Mouse (Mus musculus) right cerebral cortex, postnatal 14 days (tissue): ENCODE data around the gene Epc2.

Experiments used
- DNase-seq: peaks from one replicate; pipeline ENCODE4 v3.0.0; 2022

The Epc2 gene

GRCm38 (mm10) chr2:49450931-49451636 lies at the start of gene Epc2:
Epc2 (plus strand) TSS chr2:49451486.
- peak; percentile 86 for DNase-seq

- no peak for DNase-seq
Measured at GRCm38 (mm10) chr2:49405954-49406353, 45.3 kb upstream of the Epc2 start.

- DNase-seq: no peak
Measured at GRCm38 (mm10) chr2:49411685-49412084, 39.6 kb upstream of the Epc2 start.

DNA sequence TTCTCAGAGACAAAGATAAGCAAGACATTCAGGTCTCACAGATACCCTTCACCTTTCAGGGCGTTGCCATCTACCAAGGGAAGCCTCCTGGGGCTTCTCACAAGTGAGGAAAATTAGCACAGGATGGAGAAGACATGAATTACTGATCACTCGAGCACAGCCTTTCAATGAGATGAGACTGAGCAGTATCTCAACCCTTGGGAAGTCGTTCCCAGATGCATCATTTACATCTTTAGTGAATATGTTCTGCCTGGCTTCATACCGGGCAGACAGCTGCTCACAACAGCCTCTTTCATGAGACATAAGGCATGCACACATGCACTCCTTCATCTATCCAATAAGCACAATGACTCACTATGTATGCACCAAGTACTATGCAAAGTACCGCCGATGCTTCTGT lies 38.7 kb upstream of the Epc2 start:
- DNase-seq: no peak

DNA sequence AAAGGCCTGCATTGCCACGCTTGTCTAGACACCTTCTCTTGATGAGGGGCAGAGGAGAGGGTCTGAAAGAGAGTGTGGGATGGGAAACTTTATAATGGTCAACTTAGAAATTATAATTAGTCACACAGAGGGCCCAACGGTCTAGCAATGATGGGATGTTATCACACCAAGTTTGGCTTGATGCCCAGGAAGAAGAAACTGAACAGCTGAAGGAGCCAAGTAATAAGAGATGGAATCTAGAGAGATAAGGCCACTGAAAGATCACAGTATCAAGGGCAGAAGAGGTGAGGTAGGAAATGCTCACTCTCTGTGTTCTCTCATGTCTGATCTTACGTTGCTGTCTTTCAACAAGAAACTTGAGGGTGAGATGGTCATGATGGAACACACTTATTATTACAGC lies 35.4 kb upstream of the Epc2 start:
- no peak for DNase-seq

GRCm38 (mm10) chr2:49417018-49417604 lies 34.2 kb upstream of the Epc2 start:
- no peak for DNase-seq

- DNase-seq: no peak
Measured at GRCm38 (mm10) chr2:49420396-49420795, 30.9 kb upstream of the Epc2 start.

- no peak for DNase-seq
Measured at GRCm38 (mm10) chr2:49423857-49424256, 27.4 kb upstream of the Epc2 start.

DNA sequence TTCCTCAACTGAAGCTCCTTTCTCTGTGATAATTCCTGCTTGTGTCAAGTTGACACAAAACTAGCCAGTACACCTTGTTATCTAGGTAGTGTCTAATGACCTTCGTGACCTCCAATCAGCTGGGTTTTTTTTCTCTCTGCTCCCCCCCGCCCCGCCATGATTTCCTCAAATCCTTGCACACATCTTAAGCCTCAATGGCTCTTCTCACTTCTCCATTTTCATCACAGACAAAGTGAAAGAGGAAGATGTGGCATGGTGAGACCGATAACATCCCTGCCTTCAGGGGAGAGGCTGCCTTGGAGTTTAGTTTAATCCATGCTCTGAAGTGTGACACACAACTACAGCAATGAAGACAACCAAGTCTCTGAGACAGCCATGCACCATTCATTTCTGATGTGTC lies 26.5 kb upstream of the Epc2 start:
- no peak for DNase-seq

GRCm38 (mm10) chr2:49426175-49426574 lies 25.1 kb upstream of the Epc2 start:
- DNase-seq: no peak

- DNase-seq: no peak
Measured at GRCm38 (mm10) chr2:49431015-49431414, 20.3 kb upstream of the Epc2 start.

DNA sequence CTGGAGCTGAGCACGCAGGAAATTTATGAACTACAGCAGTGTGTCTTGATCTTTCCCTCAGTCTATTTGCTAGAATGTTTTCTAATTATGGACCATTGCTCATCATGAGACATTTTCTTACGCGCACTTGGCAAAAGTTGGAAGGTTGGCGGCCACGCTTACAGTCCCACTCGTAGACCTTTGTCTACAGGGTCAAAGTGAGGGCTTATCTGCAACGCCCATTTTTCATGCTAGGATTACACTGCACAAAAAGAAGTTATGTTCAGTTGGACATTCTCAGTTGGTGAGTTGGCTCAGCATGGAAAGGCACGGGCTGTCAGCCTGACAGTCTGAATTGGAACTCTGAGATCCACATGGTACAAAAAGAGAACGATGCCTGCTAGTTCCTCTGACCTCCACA lies 18.1 kb upstream of the Epc2 start:
- no peak for DNase-seq

DNA sequence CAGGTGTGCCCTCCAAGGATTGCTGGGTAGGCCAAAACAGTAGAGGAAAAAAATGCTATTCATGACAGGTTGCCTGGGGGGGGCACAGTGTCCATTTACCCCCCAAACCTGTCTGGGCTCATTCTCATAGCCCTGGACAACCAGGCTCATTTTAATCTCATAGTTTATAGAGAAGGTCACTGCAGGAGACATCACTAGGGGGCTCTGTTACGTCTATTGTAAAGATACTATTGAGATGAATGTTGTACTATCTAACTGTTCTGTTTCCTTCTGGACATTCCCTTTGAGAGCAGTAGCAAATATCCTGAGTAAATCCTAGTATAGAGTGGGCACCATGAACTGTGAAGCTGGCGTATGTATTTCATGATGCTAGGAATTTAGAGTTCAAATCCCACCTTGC lies 5.0 kb upstream of the Epc2 start:
- no peak for DNase-seq

- DNase-seq: no peak
Measured at GRCm38 (mm10) chr2:49447586-49448475, 3.5 kb upstream of the Epc2 start.

- no peak for DNase-seq
Measured at GRCm38 (mm10) chr2:49450467-49450866, 819 bp upstream of the Epc2 start.

DNA sequence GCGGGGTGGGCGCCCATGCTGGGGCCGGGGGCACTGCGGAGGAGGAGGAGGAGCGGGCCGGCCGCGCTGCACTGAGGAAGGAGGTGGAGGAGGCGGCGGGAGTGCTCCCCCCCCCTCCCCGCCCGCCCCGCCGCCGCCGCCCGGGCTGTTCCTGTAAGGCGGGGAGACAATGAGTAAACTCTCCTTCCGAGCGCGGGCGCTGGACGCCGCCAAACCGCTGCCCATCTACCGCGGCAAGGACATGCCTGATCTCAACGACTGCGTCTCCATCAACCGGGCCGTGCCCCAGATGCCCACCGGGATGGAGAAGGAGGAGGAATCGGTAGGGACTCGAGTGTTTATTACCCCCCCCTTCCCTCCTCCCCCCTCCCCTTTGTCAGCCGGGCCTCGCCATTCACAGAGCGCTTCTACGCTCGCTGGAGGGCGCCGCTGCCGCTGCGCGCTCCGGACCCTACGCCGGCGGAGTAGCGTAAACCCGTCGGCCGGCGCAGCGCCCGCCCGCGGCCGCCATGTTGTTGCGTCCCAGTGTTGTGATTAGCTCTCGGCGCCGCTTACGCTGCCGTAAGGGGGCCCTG lies 438 bp downstream of the Epc2 start:
- DNase-seq: peak; percentile 92

- DNase-seq: peak; percentile 40
Measured at GRCm38 (mm10) chr2:49452451-49453081, 1.3 kb downstream of the Epc2 start.

DNA sequence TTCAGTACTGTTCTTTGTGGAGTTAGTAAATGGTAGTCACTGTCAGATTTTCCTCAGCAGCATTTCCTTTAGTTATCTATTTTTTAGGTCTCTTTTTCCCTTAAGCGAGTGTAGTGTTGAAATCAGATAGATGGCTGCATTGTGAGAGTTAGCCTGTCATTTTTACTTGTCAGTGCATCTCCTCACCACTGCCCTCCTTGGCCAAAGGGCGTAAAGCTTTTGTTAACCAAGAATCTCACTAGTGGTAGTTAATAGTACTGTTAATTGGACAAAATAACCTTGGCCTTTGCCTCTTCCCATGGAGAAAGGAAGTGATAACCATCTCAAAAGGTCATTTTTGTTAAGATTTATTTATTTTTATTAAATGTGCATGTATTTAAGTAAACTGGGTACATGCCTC lies 6.5 kb downstream of the Epc2 start:
- DNase-seq: no peak

GRCm38 (mm10) chr2:49465672-49466222 lies 14.5 kb downstream of the Epc2 start:
- DNase-seq: no peak

DNA sequence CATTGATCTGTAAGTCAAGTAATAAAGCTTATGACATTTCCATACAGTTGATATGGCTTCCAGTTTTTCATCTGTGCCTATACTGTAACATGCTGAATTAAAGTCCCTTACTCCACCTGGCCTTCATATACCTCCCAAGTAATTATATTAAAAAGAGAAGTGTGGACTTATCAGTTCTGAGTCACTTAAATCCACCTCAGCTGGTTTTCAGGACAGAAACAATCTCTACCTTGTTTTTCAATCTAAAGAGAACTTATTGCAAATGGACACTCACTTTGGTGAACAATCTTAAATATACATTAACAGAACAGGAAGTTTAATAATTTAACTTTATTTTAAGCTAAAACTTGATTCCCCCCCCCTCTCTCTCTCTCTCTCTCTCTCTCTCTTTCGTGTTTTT lies 15.8 kb downstream of the Epc2 start:
- DNase-seq: no peak

DNA sequence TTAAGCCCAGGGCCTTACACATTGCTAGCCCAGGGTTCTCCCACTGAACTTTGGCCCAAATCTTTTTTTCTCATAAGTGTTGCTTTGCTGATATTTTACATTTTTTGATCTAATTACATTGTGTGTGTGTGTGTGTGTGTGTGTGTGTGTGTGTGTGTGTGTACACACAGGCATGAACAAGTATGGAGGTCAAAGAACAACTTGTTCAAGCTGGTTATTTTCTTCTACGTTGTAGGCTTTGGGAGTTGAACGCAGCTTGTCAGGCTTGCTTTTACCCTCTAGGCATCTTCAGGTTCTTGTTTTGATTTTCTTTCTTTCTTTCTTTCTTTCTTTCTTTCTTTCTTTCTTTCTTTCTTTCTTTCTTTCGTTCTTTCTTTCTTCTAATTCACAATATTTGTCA lies 19.9 kb downstream of the Epc2 start:
- DNase-seq: no peak

DNA sequence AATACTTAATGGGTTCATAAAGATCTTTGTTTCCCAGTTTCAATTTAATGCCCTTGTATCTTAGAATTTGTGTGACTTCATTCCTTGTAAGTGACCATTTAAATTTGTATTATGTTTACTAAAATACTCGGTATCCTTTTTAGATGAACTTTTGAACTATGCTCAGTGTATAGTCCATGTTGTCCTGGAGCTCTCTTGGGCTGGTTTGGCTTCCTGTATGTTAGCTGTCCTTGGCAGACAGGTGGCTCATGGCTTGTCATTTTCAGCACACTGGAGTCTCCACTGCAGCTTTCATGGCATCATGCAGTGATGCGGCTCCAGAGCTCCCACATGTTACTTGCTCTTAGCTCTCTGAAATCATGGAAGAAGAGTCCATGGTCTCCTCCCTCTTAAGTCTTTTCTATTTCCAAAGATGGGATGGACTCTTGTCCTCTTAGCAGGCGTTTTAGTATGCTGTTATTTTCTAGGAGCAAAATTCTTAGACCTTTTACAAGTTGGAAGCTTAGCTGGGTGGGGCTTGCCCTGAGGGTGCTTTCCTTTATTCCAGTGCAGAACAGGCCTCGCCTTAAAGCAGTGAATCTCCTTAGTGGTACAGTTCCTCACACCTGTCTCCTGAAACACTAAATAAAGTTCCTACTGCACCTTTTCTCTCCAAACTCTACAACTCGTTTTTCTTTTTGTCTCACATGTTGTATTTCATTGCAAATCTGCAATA lies 20.5 kb downstream of the Epc2 start:
- DNase-seq: no peak
